Mouse (Mus musculus): Measurements from ENCODE around the gene Cux1. TPM values are rescaled to one million over a fixed set of nuclear protein-coding genes. Genes with fewer than 3 reads are reported as not detected.

The Cux1 gene
- 52.6 TPM for polyA plus RNA-seq (2015; fragmentation: Illumina TruSeq; extraction: RNeasy Lipid Tissue Mini Kit (QIAGEN cat#74804); ENCODE audit: low read depth, low replicate concordance)

DNA sequence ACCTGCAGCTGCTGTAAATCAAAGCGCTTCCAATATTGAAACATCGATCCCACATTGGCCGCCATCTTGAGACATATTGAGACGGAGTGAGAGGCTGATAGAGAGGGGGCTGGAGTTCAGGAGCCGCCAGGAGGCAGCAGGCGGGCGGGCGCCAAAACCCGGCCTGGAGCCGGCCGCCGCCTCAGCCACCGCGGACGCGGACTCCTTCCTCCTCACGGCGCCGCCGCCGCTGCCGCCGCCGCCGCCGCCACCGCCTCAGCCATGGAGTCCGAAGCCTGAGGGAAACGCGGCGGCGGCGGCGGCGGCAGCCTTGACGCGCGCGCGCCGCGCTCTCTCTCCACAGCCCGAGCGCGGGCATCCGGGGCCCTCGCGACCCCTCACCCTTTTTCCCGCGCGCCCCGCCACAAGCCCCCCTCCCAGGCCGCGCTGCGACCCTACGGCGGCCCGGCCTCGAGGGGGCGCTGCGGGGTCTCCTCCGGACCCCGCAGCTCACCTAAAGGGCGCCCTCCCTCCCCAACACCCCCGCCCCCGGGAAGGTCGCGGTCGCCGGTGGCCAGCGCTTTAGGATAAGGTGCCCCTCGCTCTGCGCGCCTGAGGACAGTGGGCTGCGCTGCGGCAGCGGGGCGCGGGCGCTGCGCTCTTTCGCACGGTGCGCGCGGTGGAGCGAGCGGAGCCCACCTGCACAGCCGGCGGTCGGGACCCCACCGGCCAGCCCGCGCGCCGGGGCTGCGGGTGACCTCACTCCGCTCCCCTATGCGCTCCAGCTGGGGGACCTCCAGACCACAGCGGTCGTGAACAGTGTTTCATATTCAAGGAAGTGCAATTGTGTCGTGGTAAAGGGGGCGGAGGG is at the start of gene Cux1:
Gene Cux1 (minus strand): TSS at position 315 of the 850 bp plus-strand sequence.

GRCm38 (mm10) chr5:136246452-136246838 is 320.8 kb downstream of the Cux1 start, which contains the start of gene Sh2b2:
Gene Sh2b2, minus strand, starts transcription at chr5:136246556.

DNA sequence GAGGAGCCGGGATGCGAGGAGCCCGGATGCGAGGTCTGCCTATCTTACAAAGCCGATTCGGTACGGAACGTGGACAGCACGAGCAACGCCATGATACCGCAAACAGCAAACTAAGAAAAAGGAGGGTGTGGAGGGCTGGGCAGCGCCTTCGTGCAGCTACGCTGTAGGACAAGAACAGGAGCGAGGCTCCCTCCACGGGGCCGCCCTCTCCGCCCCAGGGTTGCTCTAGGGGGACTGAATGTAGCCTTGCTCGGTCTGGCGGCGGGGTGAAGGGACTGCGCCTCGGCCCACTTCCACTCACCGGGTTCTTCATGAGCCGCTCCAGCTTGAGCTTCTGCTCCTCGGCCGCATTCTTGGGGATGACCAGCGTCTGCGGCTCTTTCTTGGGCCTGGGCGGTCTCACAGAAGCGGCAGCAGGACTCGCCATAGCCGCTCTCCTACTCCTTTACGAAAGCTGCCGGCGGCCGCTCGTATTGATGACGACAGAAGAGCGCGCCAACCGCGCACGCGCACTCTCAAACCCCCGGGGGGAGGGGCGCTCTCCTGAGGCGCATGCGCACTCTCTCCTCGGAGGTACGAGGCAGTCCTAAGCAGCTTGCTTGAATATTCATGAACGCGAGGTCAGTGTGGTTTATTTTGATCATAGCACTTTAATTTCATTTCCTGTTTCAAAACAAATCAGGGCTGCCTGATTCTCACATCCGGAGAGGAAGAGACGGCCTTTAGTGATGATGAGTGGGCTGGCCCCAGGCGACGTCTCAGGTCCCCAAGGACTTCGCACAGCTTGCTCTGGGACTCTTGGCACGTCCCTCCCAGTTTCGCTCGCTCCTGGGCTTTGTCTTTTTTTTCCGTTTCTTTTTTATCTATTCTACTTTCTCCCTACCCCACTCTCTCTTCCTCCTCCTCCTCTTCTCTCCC is 368.6 kb downstream of the Cux1 start, which contains the start of gene Prkrip1:
Gene Prkrip1 (minus strand): TSS at position 490 of the 918 bp plus-strand sequence.

Other genes starting within 250 kb of the Cux1 start
- not detected for gene Myl10, start 125.7 kb upstream of the Cux1 start, polyA plus RNA-seq (2015; fragmentation: Illumina TruSeq; extraction: RNeasy Lipid Tissue Mini Kit (QIAGEN cat#74804); ENCODE audit: low read depth, low replicate concordance)